9 mouse cellular contexts compared by ENCODE assay signal in the genomic region with DNA sequence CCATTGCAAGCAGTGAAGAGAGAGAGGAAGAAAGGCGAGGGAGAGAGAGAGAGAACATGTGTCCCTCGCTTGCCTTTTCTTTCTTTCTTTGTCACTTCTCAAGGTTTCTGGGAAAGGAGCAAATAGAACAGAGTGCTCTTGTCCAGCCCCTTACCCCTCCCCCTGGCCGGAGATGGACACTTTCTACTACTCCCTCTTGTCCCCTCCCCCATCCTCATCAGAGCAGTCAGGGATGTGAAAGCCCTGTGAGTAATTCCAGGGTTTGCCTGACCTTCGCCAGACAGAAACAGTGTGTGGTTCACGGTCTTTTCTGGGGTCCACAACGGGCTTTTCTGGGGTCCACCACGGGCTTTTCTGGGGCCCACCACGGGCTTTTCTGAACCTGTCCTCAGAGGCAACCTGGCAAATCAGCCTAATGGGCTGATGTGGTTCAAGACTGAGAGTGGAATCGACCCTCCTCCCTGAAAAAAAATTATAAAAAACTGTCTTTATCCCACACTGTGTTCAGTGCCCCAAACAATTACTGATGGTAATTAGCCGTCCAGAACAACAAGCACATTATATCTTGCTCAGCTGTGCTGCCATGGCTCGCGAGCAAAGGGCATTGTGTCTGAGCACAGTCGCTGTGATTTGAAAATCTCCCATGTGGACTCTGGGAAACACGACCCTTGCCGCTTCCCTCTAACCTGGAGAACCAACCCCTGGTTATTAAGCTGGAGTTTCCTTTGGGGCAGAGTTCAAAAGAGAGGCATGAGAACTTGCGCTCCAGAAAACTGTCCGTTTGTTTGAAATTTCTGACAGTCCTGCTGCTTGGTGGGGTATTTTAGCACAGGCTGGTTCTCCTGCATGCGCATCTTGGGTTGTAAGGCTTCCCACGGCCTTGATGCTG.
A peak's percentile ranks its signal among the peaks of the same experiment; 100 is the strongest.
DNase-seq lines count a peak whose midpoint lies in the region; ATAC-seq lines count a peak whose summit lies in the region.
"Had no signal": no experiment of that assay in that cellular context is flagged by ENCODE, and none has a peak within 500 bp of the region (broad histone marks: within the 10 kb centered on the region; RNA-seq: fewer than 3 reads in every experiment).

No protein-coding gene starts in this region.

- H3K27ac ChIP-seq in heart, embryonic 16.5 days (ENCODE audit: low read length): no peak overlapping the region
- peak overlapping the region; percentile 4; the same call in 1 of the 2 replicates for H3K27ac ChIP-seq in stomach, embryonic 15.5 days
- H3K27ac ChIP-seq: limb, embryonic 15.5 days had no signal

- H3K4me2 ChIP-seq in heart, embryonic 16.5 days (ENCODE audit: low read depth, low read length): no peak overlapping the region
- H3K4me2 ChIP-seq in stomach, embryonic 15.5 days: no peak overlapping the region
- H3K4me2 ChIP-seq: limb, embryonic 15.5 days had no signal

- no peak; the same call in 1 of the 2 replicates for ATAC-seq in heart, embryonic 16.5 days (replicated peaks; ENCODE audit: extremely low read depth, insufficient read depth, low FRiP score)
- peak; percentile 63; the same call in 1 of the 2 replicates for ATAC-seq in stomach, embryonic 15.5 days (ENCODE audit: insufficient read depth, low FRiP score, low read depth)
- no peak for ATAC-seq in megakaryocyte-erythroid progenitor cell, adult 5-6 weeks (replicated peaks; ENCODE audit: low FRiP score, low TSS enrichment, poor library complexity, severe bottlenecking)

- no peaks in the 10 kb centered on the region for H3K9me3 ChIP-seq in heart, embryonic 16.5 days (replicated peaks; ENCODE audit: control insufficient read depth, low read length)
- no peaks in the 10 kb centered on the region for H3K9me3 ChIP-seq in stomach, embryonic 15.5 days
- H3K9me3 ChIP-seq: limb, embryonic 15.5 days had no signal

- H3K9ac ChIP-seq in heart, embryonic 16.5 days (ENCODE audit: low read length): 0 out of 2 replicates have a peak overlapping the region, but pooled peaks have one; percentile 41
- no peak overlapping the region for H3K9ac ChIP-seq in stomach, embryonic 15.5 days
- H3K9ac ChIP-seq: limb, embryonic 15.5 days had no signal

- peak; percentile 39 for DNase-seq in gastrocnemius, adult 18-20 months (ENCODE audit: low spot score)
- DNase-seq in gastrocnemius, postnatal 4 days (ENCODE audit: low spot score in 2 of 2): no peak
- DNase-seq in embryo, embryonic 9.5 days (ENCODE audit: extremely low spot score): peak; percentile 83
- peak; percentile 52 to 74 for DNase-seq in kidney, postnatal 25 days
- peak; percentile 56 for DNase-seq in lung, postnatal 36 days

- peaks cover 10% of the 10 kb centered on the region for H3K4me1 ChIP-seq in heart, embryonic 16.5 days (ENCODE audit: control insufficient read depth, insufficient read depth, low read length)
- peaks cover 13% of the 10 kb centered on the region; the same call in 1 of the 2 replicates for H3K4me1 ChIP-seq in stomach, embryonic 15.5 days

- H3K27me3 ChIP-seq in heart, embryonic 16.5 days (ENCODE audit: control insufficient read depth, insufficient read depth, low read length): no peaks in the 10 kb centered on the region
- no peaks in the 10 kb centered on the region for H3K27me3 ChIP-seq in stomach, embryonic 15.5 days (replicated peaks)
- H3K27me3 ChIP-seq: limb, embryonic 15.5 days had no signal

- H3K4me3 ChIP-seq in heart, embryonic 16.5 days (ENCODE audit: low read length): no peak overlapping the region
- no peak overlapping the region for H3K4me3 ChIP-seq in stomach, embryonic 15.5 days (replicated peaks)
- H3K4me3 ChIP-seq: limb, embryonic 15.5 days had no signal

- whole genome bisulfite sequencing in heart, embryonic 16.5 days: 40% methylated on average over 19 of the region's 19 CpGs
- WGBS in stomach, embryonic 15.5 days: 33% methylated on average over 19 of the region's 19 CpGs

- H3K36me3 ChIP-seq in heart, embryonic 16.5 days (ENCODE audit: control insufficient read depth, insufficient read depth): no peaks in the 10 kb centered on the region
- H3K36me3 ChIP-seq in stomach, embryonic 15.5 days: no peaks in the 10 kb centered on the region
- H3K36me3 ChIP-seq: limb, embryonic 15.5 days had no signal

Comparison
In these comparisons a context has a peak if more than half of its experiments do, and no peak if none do; other contexts are left out.
1. DNase-seq: peak in gastrocnemius, adult 18-20 months (single experiment), embryo, embryonic 9.5 days (single experiment), kidney, postnatal 25 days (2 of 2) and lung, postnatal 36 days (single experiment); none in gastrocnemius, postnatal 4 days (0 of 2).